Mouse (Mus musculus) monocyte, adult 5-6 weeks (primary cell): ENCODE measurements around the gene Gm10718. TPM values are rescaled to one million over a fixed set of nuclear protein-coding genes. Genes with fewer than 3 reads are reported as not detected.
"Not testable (repeated sequence)": the region's sequence is repeated elsewhere in the genome, so short reads cannot be mapped to it uniquely, and the experiment has no call there.

Experiments used
- ATAC-seq: fragments of 153-309, 156-312 bp; replicated peaks from 2 replicates; pipeline ENCODE4 v1.8.0; 2017; ENCODE audit warnings: mild to moderate bottlenecking; ENCODE audit not compliant: low TSS enrichment, insufficient number of reproducible peaks, severe bottlenecking, poor library complexity, low FRiP score
- total RNA-seq: library from RNA; stranded (forward); fragments of 200-1000, 200-491, 200-594 nt; gene quantifications from 3 replicates; pipeline ENCODE4 v1.2.3, GENCODE M21; 2017

Gene Gm10718
- total RNA-seq, result 6.9 to 18.1 TPM (median 11.9 TPM) in 3 replicates

- not testable (repeated sequence) for ATAC-seq
These were observed at the start of gene Gm10718 for GRCm38 (mm10) chr9:3023312-3023984. Gene Gm10718 (plus strand): TSS chr9:3023547.

GRCm38 (mm10) chr9:3000445-3000972 lies 22.8 kb upstream of the Gm10718 start, which contains the start of gene Gm10722:
Gene Gm10722 (plus strand): TSS chr9:3000922.
- ATAC-seq, result not testable (repeated sequence)

- ATAC-seq, result not testable (repeated sequence)
These were observed 22.3 kb upstream of the Gm10718 start for GRCm38 (mm10) chr9:3001006-3001405.

- 0 out of 2 replicates have a peak, but pooled peaks have one; percentile 47 for ATAC-seq
These were observed 21.2 kb upstream of the Gm10718 start for GRCm38 (mm10) chr9:3001948-3002659.

DNA sequence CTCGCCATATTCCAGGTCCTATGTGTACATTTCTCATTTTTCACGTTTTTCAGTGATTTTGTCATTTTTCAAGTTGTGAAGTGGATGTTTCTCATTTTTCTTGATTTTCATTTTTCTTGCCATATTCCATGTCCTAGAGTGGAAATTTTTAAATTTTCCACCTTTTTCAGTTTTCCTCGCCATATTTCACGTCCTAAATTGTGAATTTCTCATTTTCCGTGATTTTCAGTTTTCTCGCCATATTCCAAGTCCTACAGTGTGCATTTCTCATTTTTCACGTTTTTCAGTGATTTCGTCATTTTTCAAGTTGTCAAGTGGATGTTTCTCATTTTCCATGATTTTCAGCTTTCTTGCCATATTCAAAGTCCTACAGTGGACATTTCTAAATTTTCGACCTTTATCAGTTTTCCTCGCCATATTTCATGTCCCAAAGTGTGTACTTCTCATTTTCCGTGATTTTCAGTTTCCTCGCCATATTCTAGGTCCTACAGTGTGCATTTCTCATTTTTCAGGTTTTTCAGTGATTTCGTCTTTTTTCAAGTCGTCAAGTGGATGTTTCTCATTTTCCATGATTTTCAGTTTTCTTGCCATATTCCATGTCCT lies 20.5 kb upstream of the Gm10718 start, which contains the start of gene Gm11168:
Gm11168 (plus strand) TSS at position 553 of the 603 bp plus-strand sequence.
- not testable (repeated sequence) for ATAC-seq

GRCm38 (mm10) chr9:3006179-3006578 lies 17.2 kb upstream of the Gm10718 start:
- ATAC-seq, result peak; percentile 47

DNA sequence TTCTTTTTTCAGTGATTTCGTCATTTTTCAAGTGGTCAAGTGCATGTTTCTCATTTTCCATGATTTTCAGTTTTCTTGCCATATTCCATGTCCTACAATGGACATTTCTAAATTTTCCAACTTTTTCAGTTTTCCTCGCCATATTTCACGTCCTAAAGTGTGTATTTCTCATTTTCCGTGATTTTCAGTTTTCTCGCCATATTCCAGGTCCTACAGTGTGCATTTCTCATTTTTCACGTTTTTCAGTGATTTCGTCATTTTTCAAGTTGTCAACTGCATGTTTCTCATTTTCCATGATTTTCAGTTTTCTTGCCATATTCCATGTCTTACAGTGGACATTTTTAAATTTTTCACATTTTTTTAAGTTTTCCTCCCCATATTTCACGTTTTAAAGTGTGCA lies 16.7 kb upstream of the Gm10718 start:
- not testable (repeated sequence) for ATAC-seq

DNA sequence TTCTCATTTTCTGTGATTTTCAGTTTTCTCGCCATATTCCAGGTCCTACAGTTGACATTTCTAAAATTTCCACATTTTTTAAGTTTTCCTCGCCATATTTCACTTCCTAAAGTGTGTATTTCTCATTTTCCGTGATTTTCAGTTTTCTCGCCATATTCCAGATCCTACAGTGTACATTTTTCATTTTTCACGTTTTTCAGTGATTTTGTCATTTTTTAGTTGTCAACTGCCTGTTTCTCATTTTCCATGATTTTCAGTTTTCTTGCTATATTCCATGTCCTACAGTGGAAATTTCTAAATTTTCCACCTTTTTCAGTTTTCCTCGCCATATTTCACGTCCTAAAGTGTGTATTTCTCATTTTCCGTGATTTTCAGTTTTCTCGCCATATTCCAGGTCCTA lies 16.1 kb upstream of the Gm10718 start:
- peak; percentile 33; the same call in 1 of the 2 replicates for ATAC-seq

DNA sequence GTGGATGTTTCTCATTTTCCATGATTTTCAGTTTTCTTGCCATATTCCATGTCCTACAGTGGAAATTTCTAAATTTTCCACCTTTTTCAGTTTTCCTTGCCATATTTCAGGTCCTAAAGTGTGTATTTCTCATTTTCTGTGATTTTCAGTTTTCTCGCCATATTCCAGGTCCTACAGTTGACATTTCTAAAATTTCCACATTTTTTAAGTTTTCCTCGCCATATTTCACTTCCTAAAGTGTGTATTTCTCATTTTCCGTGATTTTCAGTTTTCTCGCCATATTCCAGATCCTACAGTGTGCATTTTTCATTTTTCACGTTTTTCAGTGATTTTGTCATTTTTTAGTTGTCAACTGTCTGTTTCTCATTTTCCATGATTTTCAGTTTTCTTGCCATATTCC lies 14.0 kb upstream of the Gm10718 start:
- peak; percentile 25 for ATAC-seq

GRCm38 (mm10) chr9:3012054-3012621 lies 11.2 kb upstream of the Gm10718 start:
- peak; percentile 64 for ATAC-seq

DNA sequence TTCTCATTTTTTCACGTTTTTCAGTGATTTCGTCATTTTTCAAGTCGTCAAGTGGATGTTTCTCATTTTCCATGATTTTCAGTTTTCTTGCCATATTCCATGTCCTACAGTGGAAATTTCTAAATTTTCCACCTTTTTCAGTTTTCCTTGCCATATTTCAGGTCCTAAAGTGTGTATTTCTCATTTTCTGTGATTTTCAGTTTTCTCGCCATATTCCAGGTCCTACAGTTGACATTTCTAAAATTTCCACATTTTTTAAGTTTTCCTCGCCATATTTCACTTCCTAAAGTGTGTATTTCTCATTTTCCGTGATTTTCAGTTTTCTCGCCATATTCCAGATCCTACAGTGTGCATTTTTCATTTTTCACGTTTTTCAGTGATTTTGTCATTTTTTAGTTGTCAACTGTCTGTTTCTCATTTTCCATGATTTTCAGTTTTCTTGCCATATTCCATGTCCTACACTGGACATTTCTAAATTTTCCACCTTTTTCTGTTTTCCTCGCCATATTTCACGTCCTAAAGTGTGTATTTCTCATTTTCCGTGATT lies 10.5 kb upstream of the Gm10718 start, which contains the start of gene Gm10721:
Gm10721 (plus strand) TSS at position 408 of the 547 bp plus-strand sequence.
- ATAC-seq, result peak; percentile 42

DNA sequence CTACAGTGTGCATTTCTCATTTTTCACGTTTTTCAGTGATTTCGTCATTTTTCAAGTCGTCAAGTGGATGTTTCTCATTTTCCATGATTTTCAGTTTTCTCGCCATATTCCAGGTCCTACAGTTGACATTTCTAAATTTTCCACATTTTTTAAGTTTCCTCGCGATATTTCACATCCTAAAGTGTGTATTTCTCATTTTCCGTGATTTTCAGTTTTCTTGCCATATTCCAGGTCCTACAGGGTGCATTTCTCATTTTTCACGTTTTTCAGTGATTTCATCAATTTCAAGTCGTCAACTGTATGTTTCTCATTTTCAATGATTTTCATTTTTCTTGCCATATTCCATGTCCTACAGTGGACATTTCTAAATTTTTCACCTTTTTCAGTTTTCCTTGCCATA lies 8.0 kb upstream of the Gm10718 start, which contains the start of gene Gm10720:
Gm10720 (plus strand) TSS at position 301 of the 400 bp plus-strand sequence.
- ATAC-seq, result not testable (repeated sequence)

- ATAC-seq, result not testable (repeated sequence)
These were observed 7.5 kb upstream of the Gm10718 start for GRCm38 (mm10) chr9:3015896-3016295.

GRCm38 (mm10) chr9:3017108-3017507 lies 6.2 kb upstream of the Gm10718 start, which contains the start of gene Gm10719:
Gene Gm10719 (plus strand): TSS chr9:3017408.
- ATAC-seq, result not testable (repeated sequence)

GRCm38 (mm10) chr9:3018944-3019343 lies 4.4 kb upstream of the Gm10718 start:
- ATAC-seq, result not testable (repeated sequence)

- ATAC-seq, result peak; percentile 56
These were observed 3.3 kb upstream of the Gm10718 start for GRCm38 (mm10) chr9:3019835-3020727.

DNA sequence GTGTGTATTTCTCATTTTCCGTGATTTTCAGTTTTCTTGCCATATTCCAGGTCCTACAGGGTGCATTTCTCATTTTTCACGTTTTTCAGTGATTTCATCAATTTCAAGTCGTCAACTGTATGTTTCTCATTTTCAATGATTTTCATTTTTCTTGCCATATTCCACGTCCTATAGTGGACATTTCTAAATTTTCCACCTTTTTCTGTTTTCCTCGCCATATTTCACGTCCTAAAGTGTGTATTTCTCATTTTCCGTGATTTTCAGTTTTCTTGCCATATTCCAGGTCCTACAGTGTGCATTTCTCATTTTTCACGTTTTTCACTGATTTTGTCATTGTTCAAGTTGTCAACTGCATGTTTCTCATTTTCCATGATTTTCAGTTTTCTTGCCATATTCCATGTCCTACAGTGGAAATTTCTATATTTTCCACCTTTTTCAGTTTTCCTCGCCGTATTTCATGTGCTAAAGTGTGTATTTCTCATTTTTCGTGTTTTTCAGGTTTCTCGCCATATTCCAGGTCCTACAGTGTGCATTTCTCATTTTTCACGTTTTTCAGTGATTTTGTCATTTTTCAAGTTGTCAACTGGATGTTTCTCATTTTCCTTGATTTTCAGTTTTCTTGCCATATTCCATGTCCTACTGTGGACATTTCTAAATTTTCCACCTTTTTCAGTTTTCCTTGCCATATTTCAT lies 885 bp upstream of the Gm10718 start:
- not testable (repeated sequence) for ATAC-seq
